Mouse (Mus musculus) myocyte (in vitro differentiated cells): Measurements from ENCODE around the gene Uqcrq.

Experiments
- CEBPB ChIP-seq: IDR thresholded peaks from 2 replicates; pipeline ENCODE4 v1.6.1; 2011; ENCODE audit warnings: mild to moderate bottlenecking, moderate library complexity; ENCODE audit not compliant: poor library complexity, insufficient read depth, severe bottlenecking
- E2F4 ChIP-seq: IDR thresholded peaks from one replicate; pipeline ENCODE4 v1.6.1; 2011; ENCODE audit warnings: mild to moderate bottlenecking, control low read depth, moderate library complexity; ENCODE audit not compliant: insufficient read depth
- MAX ChIP-seq: IDR thresholded peaks from one replicate; pipeline ENCODE4 v1.6.1; 2011; ENCODE audit warnings: low read depth, mild to moderate bottlenecking, control low read depth
- MYOD1 ChIP-seq, 3 experiments: IDR thresholded peaks; one replicate each; pipeline ENCODE4 v1.6.1; 2011; ENCODE audit warnings: control low read depth in 2 of 3, low read depth in 2 of 3, mild to moderate bottlenecking in 2 of 3, moderate library complexity in 1 of 3; ENCODE audit not compliant: insufficient read length in 2 of 3, control insufficient read depth in 1 of 3
- MYOG ChIP-seq, 3 experiments: IDR thresholded peaks; one replicate each; pipeline ENCODE4 v1.6.1; 2011; ENCODE audit warnings: control low read depth in 2 of 3, low read depth in 2 of 3, mild to moderate bottlenecking in 2 of 3; ENCODE audit not compliant: insufficient read length in 2 of 3, control insufficient read depth in 1 of 3, insufficient read depth in 1 of 3
- POLR2A ChIP-seq: IDR thresholded peaks from one replicate; pipeline ENCODE4 v1.6.1; 2011; ENCODE audit warnings: low read depth, mild to moderate bottlenecking, control low read depth, moderate library complexity; ENCODE audit not compliant: insufficient read length
- POLR2AphosphoS2 ChIP-seq: IDR thresholded peaks from one replicate; pipeline ENCODE4 v1.6.1; 2011; ENCODE audit warnings: low read depth, control low read depth; ENCODE audit not compliant: insufficient read length
- TCF12 ChIP-seq: IDR thresholded peaks from one replicate; pipeline ENCODE4 v1.6.1; 2011; ENCODE audit warnings: mild to moderate bottlenecking, control low read depth; ENCODE audit not compliant: poor library complexity, insufficient read depth, severe bottlenecking
- USF1 ChIP-seq: IDR thresholded peaks from one replicate; pipeline ENCODE4 v1.6.1; 2011; ENCODE audit warnings: low read depth, mild to moderate bottlenecking, control low read depth, moderate library complexity

- TF ChIP-seq MAX (no peak), CEBPB (no peak), TCF12 (no peak), USF1 (no peak), POLR2A (no peak), MYOG (IDR thresholded peaks at IDR 0.05; ENCODE audit: control insufficient read depth in 1 of 3, insufficient read depth in 1 of 3, insufficient read length in 2 of 3, low read depth in 2 of 3) (no peak), MYOD1 (IDR thresholded peaks at IDR 0.05; ENCODE audit: control insufficient read depth in 1 of 3, insufficient read length in 2 of 3, low read depth in 2 of 3) (no peak), E2F4 (no peak), POLR2AphosphoS2 (no peak)
Measured at GRCm38 (mm10) chr11:53443861-53444260, 13.2 kb upstream of the Uqcrq start.
